Mouse (Mus musculus): ENCODE data around the gene Pex11a.

GRCm38 (mm10) chr7:79759766-79760165 is 16.8 kb upstream of the Pex11a start:
- no peak for TF ChIP-seq EP300 (IDR thresholded peaks at IDR 0.05; ENCODE audit: insufficient read depth, low read depth, low read length)
- TF ChIP-seq CTCF (IDR thresholded peaks at IDR 0.05): no peak

Measured in heart, adult 2 months (tissue).